ENCODE assay signal across 9 mouse cellular contexts in the genomic region with DNA sequence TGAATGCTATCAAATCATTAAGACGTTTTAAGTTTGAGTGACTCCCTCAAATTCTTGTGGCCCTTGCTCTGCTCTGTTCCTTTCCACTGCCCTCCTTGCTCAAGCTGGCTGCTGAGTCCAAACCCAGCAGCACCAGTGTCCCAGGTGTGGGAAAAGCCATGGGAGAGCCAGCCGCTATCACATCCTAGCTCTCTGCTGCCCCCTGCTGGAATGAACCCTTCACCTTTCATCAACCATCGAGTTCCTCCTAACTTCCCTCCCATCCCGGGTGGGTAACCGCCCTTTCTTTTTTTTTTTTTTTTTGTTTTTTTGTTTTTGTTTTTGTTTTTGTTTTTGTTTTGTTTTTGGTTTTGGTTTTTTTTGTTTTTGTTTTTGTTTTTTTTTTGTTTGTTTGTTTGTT.
A peak's percentile ranks its signal among the peaks of the same experiment; 100 is the strongest.
DNase-seq lines count a peak whose midpoint lies in the region; ATAC-seq and TF ChIP-seq lines count a peak whose summit lies in the region.
"Had no signal": no experiment of that assay in that cellular context is flagged by ENCODE, and none has a peak within 500 bp of the region (broad histone marks: within the 10 kb centered on the region; RNA-seq: fewer than 3 reads in every experiment).

No protein-coding gene starts in this region.

- H3K27me3 ChIP-seq in kidney, embryonic 14.5 days (ENCODE audit: control insufficient read depth, insufficient read depth, low read length): no peaks in the 10 kb centered on the region

- DNase-seq in kidney, adult 18-20 months: peak; percentile 73
- peak; percentile 42 to 89 for DNase-seq in adrenal gland, adult (ENCODE audit: inconsistent age in 2 of 2, low spot score in 1 of 2)
- peak; percentile 76 for DNase-seq in heart, postnatal 4 days
- DNase-seq in left cerebral cortex, postnatal 25 days (ENCODE audit: low spot score in 2 of 2): peak; percentile 45 to 55
- DNase-seq in ovary, postnatal 14 days (ENCODE audit: low spot score): peak; percentile 50
- DNase-seq in thymus, postnatal 36 days: peak; percentile 46 to 59

- intact Hi-C loops in left cerebral cortex, postnatal 25 days (cut with DNase I): loop anchor here (1.0 kb wide), 1 partner anchor 535 kb away; no protein-coding TSS in a partner anchor

- no peak overlapping the region for H3K9ac ChIP-seq in kidney, embryonic 14.5 days (ENCODE audit: low read depth, low read length)
- H3K9ac ChIP-seq: neural tube, embryonic 13.5 days had no signal

- no peak for ATAC-seq in kidney, embryonic 14.5 days (ENCODE audit: low FRiP score, low TSS enrichment)

- no peak overlapping the region for H3K4me2 ChIP-seq in kidney, embryonic 14.5 days (replicated peaks; ENCODE audit: low read depth, low read length)
- H3K4me2 ChIP-seq: neural tube, embryonic 13.5 days had no signal

- TF ChIP-seq CTCF in cortical plate, adult 2 months (IDR thresholded peaks at IDR 0.05; ENCODE audit: extremely low read depth, insufficient read depth, low read length): peak; percentile 67

- no peak for TF ChIP-seq POLR2A in cortical plate, adult 2 months (IDR thresholded peaks at IDR 0.05; ENCODE audit: extremely low read depth, insufficient read depth, low read length)

- no peak overlapping the region for H3K4me3 ChIP-seq in kidney, embryonic 14.5 days (ENCODE audit: low read length)
- no peak overlapping the region for H3K4me3 ChIP-seq in cortical plate, adult 2 months (ENCODE audit: insufficient read depth, low read length)
- H3K4me3 ChIP-seq: neural tube, embryonic 13.5 days had no signal

- no peaks in the 10 kb centered on the region for H3K4me1 ChIP-seq in kidney, embryonic 14.5 days (ENCODE audit: control insufficient read depth, insufficient read depth, low read length)
- no peaks in the 10 kb centered on the region for H3K4me1 ChIP-seq in cortical plate, adult 2 months (ENCODE audit: control insufficient read depth, insufficient read depth, low read length)
- H3K4me1 ChIP-seq: neural tube, embryonic 13.5 days had no signal

- no peaks in the 10 kb centered on the region for H3K9me3 ChIP-seq in kidney, embryonic 14.5 days (ENCODE audit: control insufficient read depth, low read length)
- H3K9me3 ChIP-seq: neural tube, embryonic 13.5 days had no signal

- H3K36me3 ChIP-seq in kidney, embryonic 14.5 days (ENCODE audit: control insufficient read depth, insufficient read depth, low read length): no peaks in the 10 kb centered on the region
- H3K36me3 ChIP-seq: neural tube, embryonic 13.5 days had no signal

- 63% methylated on average over 5 of the region's 5 CpGs for WGBS in kidney, embryonic 14.5 days

- H3K27ac ChIP-seq in kidney, embryonic 14.5 days (ENCODE audit: low read depth, low read length): no peak overlapping the region
- no peak overlapping the region for H3K27ac ChIP-seq in cortical plate, adult 2 months (ENCODE audit: insufficient read depth, low read length)
- H3K27ac ChIP-seq: neural tube, embryonic 13.5 days had no signal
